Mouse (Mus musculus): ENCODE data around the gene Sh2d2a.
"Not testable (repeated sequence)": the region's sequence is repeated elsewhere in the genome, so short reads cannot be mapped to it uniquely, and the experiment has no call there.

Gene Sh2d2a

GRCm38 (mm10) chr3:87857666-87858065 lies 11.1 kb downstream of the Sh2d2a start:
- DNase-seq: no peak

DNA sequence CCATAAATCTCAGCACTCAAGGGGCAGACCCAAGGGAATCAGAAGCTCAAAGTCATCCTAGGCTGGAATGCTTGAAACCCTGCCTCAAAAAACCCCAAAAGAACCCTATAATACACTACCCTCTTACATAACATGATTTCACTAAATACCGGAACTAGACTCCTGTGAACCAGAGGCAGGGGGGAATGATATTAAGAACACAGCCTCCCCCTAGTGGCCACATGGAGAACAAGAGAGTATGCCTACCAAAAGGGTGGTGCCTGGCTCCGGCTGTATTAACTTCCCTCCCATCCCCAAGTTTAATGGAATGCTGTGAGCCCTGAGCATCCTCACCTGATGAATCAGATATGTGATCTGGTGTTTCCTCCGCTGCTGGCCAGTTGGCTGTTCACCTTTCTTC lies 13.3 kb downstream of the Sh2d2a start:
- DNase-seq: peak; percentile 78

DNA sequence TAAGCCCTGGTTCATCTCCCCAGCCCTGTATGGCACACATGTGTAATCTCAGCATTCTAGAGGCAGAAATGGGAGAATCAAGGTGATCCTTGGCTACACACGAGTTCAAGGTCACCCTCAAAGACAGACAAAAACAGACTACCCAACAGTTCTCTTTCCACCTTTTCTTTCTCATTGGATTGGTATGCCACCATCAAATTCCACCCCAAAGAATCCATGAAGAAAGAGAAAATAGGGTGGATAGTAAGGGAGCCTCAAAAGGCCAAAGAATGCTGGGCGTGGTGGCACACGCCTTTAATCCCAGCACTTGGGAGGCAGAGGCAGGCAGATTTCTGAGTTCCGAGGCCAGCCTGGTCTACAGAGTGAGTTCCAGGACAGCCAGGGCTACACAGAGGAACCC lies 17.6 kb downstream of the Sh2d2a start:
- DNase-seq: not testable (repeated sequence)

DNA sequence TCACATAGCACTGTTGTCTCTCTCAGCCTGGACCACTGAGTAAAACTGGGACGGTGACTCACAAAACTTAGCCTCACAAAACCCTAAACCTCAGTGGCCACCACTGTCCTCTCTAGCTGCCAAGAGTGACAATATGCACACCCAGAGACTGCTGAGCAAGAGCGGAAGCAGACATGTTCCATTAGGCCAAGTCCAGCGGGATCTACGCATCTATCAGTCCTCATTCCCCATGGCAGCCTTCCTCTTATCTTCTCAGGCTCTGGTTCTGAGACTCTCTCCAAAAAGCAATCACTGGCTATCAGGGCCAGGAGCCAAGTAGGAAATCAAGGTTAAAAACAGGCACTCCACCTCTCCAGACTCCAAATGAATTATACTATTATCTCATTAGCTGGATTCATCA lies 31.2 kb downstream of the Sh2d2a start:
- no peak for DNase-seq

GRCm38 (mm10) chr3:87884291-87884690 lies 37.7 kb downstream of the Sh2d2a start:
- no peak for DNase-seq

- peak; percentile 54 for DNase-seq
These were observed 38.2 kb downstream of the Sh2d2a start for GRCm38 (mm10) chr3:87884708-87885251.

- peak; percentile 99 for DNase-seq
These were observed 38.9 kb downstream of the Sh2d2a start, which contains the start of gene Prcc for GRCm38 (mm10) chr3:87885281-87886003. Prcc (minus strand) TSS chr3:87885608.

DNA sequence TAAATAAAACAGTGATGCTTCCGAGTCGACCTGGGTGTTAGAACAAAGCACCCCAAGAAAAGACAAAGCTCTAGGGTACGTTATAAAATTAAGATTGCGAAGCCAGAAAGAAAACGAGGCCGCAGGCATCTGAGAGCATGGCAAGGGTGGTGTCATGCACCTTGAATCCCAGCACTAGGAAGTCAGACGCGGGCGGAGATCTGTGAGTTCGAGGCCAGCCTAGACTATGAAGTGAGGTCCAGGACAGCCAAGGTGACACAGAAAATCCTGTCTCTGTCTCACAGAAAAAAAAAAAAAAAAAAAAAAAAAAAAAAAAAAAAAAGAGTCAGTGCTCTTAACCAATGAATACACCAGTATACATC lies 39.4 kb downstream of the Sh2d2a start:
- DNase-seq: no peak

DNA sequence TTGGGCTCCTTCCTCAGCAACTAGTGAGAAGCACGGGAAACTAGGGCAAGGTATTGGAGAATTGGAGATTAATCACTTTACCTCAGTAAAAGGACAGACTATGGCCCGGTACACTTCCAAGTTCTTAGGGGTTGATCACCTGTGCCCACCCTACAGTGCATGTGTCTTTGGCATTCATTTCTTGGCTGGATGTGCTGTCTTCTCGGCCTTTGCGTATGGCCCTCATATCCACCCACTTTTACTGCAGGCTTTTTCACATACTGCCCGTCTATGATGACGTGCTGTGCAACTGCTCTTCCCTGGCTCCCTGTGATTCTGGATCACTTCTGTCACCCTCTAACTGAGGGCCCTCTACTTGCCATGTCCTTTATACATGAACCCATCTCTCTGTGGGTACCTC lies 39.9 kb downstream of the Sh2d2a start:
- peak; percentile 47 for DNase-seq

DNA sequence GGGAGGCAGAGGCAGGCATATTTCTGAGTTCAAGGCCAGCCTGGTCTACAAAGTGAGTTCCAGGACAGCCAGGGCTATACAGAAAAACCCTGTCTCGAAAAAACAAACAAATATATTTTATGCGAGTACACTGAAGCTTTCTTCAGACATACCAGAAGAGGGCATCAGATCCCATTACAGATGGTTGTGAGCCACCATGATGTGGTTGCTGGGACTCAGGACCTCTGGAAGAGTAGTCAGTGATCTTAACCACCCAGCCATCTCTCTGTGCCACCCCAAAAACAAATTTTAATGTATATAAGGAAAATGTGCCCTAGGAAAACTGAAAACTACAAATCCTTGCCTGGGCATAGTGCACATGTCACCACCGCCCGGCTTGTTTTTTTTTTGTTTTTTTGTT lies 40.8 kb downstream of the Sh2d2a start:
- DNase-seq: not testable (repeated sequence)

- no peak for DNase-seq
These were observed 44.9 kb downstream of the Sh2d2a start for GRCm38 (mm10) chr3:87891481-87891880.

- DNase-seq: no peak
These were observed 46.9 kb downstream of the Sh2d2a start for GRCm38 (mm10) chr3:87893367-87893905.

GRCm38 (mm10) chr3:87899266-87899665 lies 52.7 kb downstream of the Sh2d2a start:
- no peak for DNase-seq

- DNase-seq: no peak
These were observed 53.2 kb downstream of the Sh2d2a start for GRCm38 (mm10) chr3:87899776-87900175.

- DNase-seq: no peak
These were observed 54.6 kb downstream of the Sh2d2a start for GRCm38 (mm10) chr3:87901036-87901624.

GRCm38 (mm10) chr3:87901959-87902358 lies 55.4 kb downstream of the Sh2d2a start:
- not testable (repeated sequence) for DNase-seq

DNA sequence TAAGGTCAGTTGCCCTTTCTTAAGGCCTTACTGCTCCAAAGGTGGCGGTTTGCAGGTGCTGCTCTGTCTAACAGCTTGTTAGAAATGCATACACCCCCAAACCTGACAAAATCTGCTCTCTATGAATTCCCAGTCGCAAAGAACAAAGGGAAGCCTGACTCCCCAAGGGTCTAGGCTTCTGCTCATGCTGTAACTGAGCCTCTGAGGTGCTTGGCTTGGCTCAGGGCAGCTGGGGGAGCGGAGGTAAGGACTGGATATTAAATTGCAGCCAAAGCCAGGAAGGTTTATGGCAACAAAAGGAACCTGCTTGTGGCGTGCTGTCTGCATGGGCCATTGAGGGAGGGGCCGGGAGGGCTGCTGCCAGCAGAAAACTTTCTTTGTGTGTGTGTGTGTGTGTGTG lies 57.3 kb downstream of the Sh2d2a start:
- DNase-seq: no peak
